Mouse (Mus musculus): ENCODE measurements around the gene Vti1a.

GRCm38 (mm10) chr19:55503771-55504170, 187.7 kb downstream of the Vti1a start:
- TF ChIP-seq CTCF (IDR thresholded peaks at IDR 0.05; ENCODE audit: borderline replicate concordance, extremely low read depth, insufficient read depth, insufficient read length) (no peak), POLR2A (IDR thresholded peaks at IDR 0.05; ENCODE audit: borderline replicate concordance, extremely low read depth, insufficient read depth, insufficient read length, poor library complexity, severe bottlenecking) (no peak)
